Mouse (Mus musculus) megakaryocyte, embryonic 14.5 days (primary cell): ENCODE data around the gene Bak1.

Experiments used
- FLI1 ChIP-seq: IDR thresholded peaks from 2 replicates; pipeline ENCODE4 v1.6.1; 2012; ENCODE audit warnings: low read length, inconsistent platforms, mixed read lengths
- GATA1 ChIP-seq: IDR thresholded peaks from 3 replicates; pipeline ENCODE4 v1.6.1; 2012; ENCODE audit warnings: mixed read lengths, low read length, inconsistent platforms, borderline replicate concordance

DNA sequence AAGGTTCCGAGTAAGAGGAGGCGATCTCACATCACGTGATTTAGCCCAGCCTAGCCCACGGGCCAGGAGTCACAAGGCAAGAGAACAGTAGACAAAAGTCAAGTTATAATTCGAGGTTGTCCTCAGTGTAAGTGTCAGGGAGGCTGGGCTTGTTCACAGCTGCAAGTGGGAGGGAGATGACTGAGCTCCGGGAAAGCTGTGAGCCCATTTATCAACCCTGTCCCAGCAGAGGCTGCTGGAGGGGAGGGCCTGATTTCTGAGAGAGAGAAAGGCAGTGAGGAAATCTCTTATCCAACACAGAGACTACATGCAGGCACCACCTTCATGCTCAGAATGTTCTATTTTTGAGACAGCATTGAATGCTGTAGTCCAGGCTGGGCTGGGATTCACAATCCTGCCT lies 15.9 kb downstream of the Bak1 start:
- no peak for TF ChIP-seq GATA1
- TF ChIP-seq FLI1 = no peak
